Mouse (Mus musculus): ENCODE data around the gene Fbln5.

GRCm38 (mm10) chr12:101766228-101766852 lies 52.5 kb downstream of the Fbln5 start:
- no peak for TF ChIP-seq CTCF (IDR thresholded peaks at IDR 0.05; ENCODE audit: borderline replicate concordance, extremely low read depth, insufficient read depth, insufficient read length)
- TF ChIP-seq POLR2A (IDR thresholded peaks at IDR 0.05; ENCODE audit: borderline replicate concordance, extremely low read depth, insufficient read depth, insufficient read length, poor library complexity, severe bottlenecking): no peak

Measured in brain, embryonic 14.5 days (tissue).